Mouse (Mus musculus) heart, adult 2 months (tissue): Measurements from ENCODE around the gene Gimap3.

Experiments
- CTCF ChIP-seq: fragments of 200-600 bp; IDR thresholded peaks from 2 replicates; pipeline ENCODE4 v1.8.1; 2022; ENCODE audit warnings: antibody characterized with exemption, mild to moderate bottlenecking, moderate library complexity
- EP300 ChIP-seq: fragments of 200-500 bp; IDR thresholded peaks from 2 replicates; pipeline ENCODE4 v1.6.1; 2011; ENCODE audit warnings: low read depth, low read length, control low read depth; ENCODE audit not compliant: insufficient read depth
- POLR2A ChIP-seq: fragments of 200-500 bp; IDR thresholded peaks from 2 replicates; pipeline ENCODE4 v1.6.1; 2011; ENCODE audit warnings: mild to moderate bottlenecking, low read depth, low read length, control low read depth; ENCODE audit not compliant: insufficient read depth

- TF ChIP-seq EP300: no peak
- no peak for TF ChIP-seq CTCF
- TF ChIP-seq POLR2A: no peak
Measured at GRCm38 (mm10) chr6:48737053-48737452, 33.6 kb downstream of the Gimap3 start.
